Mouse (Mus musculus) hindbrain, embryonic 13.5 days (tissue): ENCODE data around the gene Toe1. TPM values are rescaled to one million over a fixed set of nuclear protein-coding genes. Genes with fewer than 3 reads are reported as not detected.
A peak's percentile ranks its signal among the peaks of the same experiment; 100 is the strongest.
"Not testable (repeated sequence)": the region's sequence is repeated elsewhere in the genome, so short reads cannot be mapped to it uniquely, and the experiment has no call there.

ENCODE experiments used
- ATAC-seq: fragments of 200-750 bp; cut with Nextera tagmentation; 2 replicates; pipeline ENCODE4 v1.8.0; 2017; ENCODE audit warnings: moderate TSS enrichment; ENCODE audit not compliant: low FRiP score
- H3K27ac ChIP-seq: fragments of 300-500 bp; sonication (generic); 2 replicates; pipeline ENCODE4 v1.5.1; 2015; ENCODE audit warnings: inconsistent platforms, mild to moderate bottlenecking, moderate library complexity
- H3K27me3 ChIP-seq: fragments of 300-500 bp; sonication (generic); 2 replicates; pipeline ENCODE4 v1.6.1; 2015; ENCODE audit warnings: mild to moderate bottlenecking, inconsistent platforms
- H3K36me3 ChIP-seq: fragments of 300-500 bp; sonication (generic); 2 replicates; pipeline ENCODE4 v1.6.1; 2015; ENCODE audit warnings: mild to moderate bottlenecking, inconsistent platforms
- H3K4me1 ChIP-seq: fragments of 300-500 bp; sonication (generic); replicated peaks from 2 replicates; pipeline ENCODE4 v1.6.1; 2015; ENCODE audit warnings: inconsistent platforms
- H3K4me2 ChIP-seq: fragments of 300-500 bp; sonication (generic); 2 replicates; pipeline ENCODE4 v1.6.1; 2015; ENCODE audit warnings: inconsistent platforms, mild to moderate bottlenecking, moderate library complexity
- H3K4me3 ChIP-seq: fragments of 300-500 bp; sonication (generic); 2 replicates; pipeline ENCODE4 v1.5.1; 2015; ENCODE audit warnings: mild to moderate bottlenecking, inconsistent platforms
- H3K9ac ChIP-seq: fragments of 300-500 bp; sonication (generic); 2 replicates; pipeline ENCODE4 v1.6.1; 2015; ENCODE audit warnings: mild to moderate bottlenecking, inconsistent platforms
- H3K9me3 ChIP-seq: fragments of 300-500 bp; sonication (generic); 2 replicates; pipeline ENCODE4 v1.6.1; 2016; ENCODE audit warnings: inconsistent platforms
- WGBS: fragments of 180-500 bp; shearing (Covaris S2); methylation state at CpG from one replicate; pipeline ENCODE4 v1.1.7; 2015; 5-methylcytosine and 5-hydroxymethylcytosine counted together
- polyA plus RNA-seq: library from polyadenylated mRNA; unstranded; fragments of >200 nt; fragmentation: Nextera tagmentation; extraction: Ambion mirVana; gene quantifications from 2 replicates; pipeline ENCODE4 v1.2.1, GENCODE M21; 2015

The Toe1 gene
- polyA plus RNA-seq = 29.2 and 29.9 TPM in 2 replicates

- Histone ChIP-seq H3K27ac (peak within 1 kb of the TSS; percentile 95), H3K4me2 (peak within 1 kb of the TSS; percentile 69), H3K4me3 (peak within 1 kb of the TSS; percentile 74), H3K9ac (peak within 1 kb of the TSS; percentile 77), H3K9me3 (no peaks in the 10 kb centered on the region), H3K36me3 (peaks cover 31% of the 10 kb centered on the region), H3K4me1 (peaks cover 17% of the 10 kb centered on the region), H3K27me3 (no peaks in the 10 kb centered on the region)
- peak; percentile 98 for ATAC-seq
- under 1% methylated on average over 58 of the region's 58 CpGs for WGBS
These were observed at the start of gene Toe1, which contains the start of gene Mutyh for GRCm38 (mm10) chr4:116807197-116808129. Gene Toe1 (minus strand): TSS chr4:116807640. Gene Mutyh (plus strand): TSS chr4:116807723.

GRCm38 (mm10) chr4:116857203-116857602, 49.8 kb upstream of the Toe1 start:
- Histone ChIP-seq H3K4me1 (peaks cover 6% of the 10 kb centered on the region; the same call in 1 of the 2 replicates), H3K9ac (no peak overlapping the region), H3K36me3 (no peaks in the 10 kb centered on the region), H3K27ac (no peak overlapping the region), H3K4me2 (no peak overlapping the region), H3K4me3 (no peak overlapping the region), H3K9me3 (no peaks in the 10 kb centered on the region), H3K27me3 (no peaks in the 10 kb centered on the region)
- ATAC-seq = no peak; the same call in 1 of the 2 replicates
- 51% methylated on average over 10 of the region's 10 CpGs for WGBS

- no peak for ATAC-seq
- Histone ChIP-seq H3K4me3 (no peak overlapping the region), H3K27me3 (no peaks in the 10 kb centered on the region), H3K9me3 (no peaks in the 10 kb centered on the region), H3K4me1 (peaks cover 6% of the 10 kb centered on the region; the same call in 1 of the 2 replicates), H3K4me2 (no peak overlapping the region), H3K36me3 (no peaks in the 10 kb centered on the region), H3K9ac (no peak overlapping the region), H3K27ac (no peak overlapping the region)
- WGBS = 13% methylated on average over 2 of the region's 2 CpGs
These were observed 46.8 kb upstream of the Toe1 start for GRCm38 (mm10) chr4:116854286-116854685.

GRCm38 (mm10) chr4:116849901-116850300, 42.5 kb upstream of the Toe1 start:
- 76% methylated on average over 3 of the region's 3 CpGs for WGBS
- no peak overlapping the region for H3K4me3 ChIP-seq

GRCm38 (mm10) chr4:116844324-116844723, 36.9 kb upstream of the Toe1 start:
- no peak overlapping the region for H3K4me2 ChIP-seq
- H3K4me1 ChIP-seq = no peaks in the 10 kb centered on the region
- no peaks in the 10 kb centered on the region for H3K9me3 ChIP-seq
- H3K36me3 ChIP-seq = no peaks in the 10 kb centered on the region
- 96% methylated on average over 3 of the region's 3 CpGs for WGBS
- H3K27me3 ChIP-seq = no peaks in the 10 kb centered on the region
- no peak overlapping the region for H3K27ac ChIP-seq
- no peak for ATAC-seq
- no peak overlapping the region for H3K9ac ChIP-seq
- no peak overlapping the region for H3K4me3 ChIP-seq

More at GRCm38 (mm10) chr4:116849901-116850300, 42.5 kb upstream of the Toe1 start:
- H3K4me1 ChIP-seq = peaks cover 6% of the 10 kb centered on the region; the same call in 1 of the 2 replicates
- H3K27me3 ChIP-seq = no peaks in the 10 kb centered on the region
- no peaks in the 10 kb centered on the region for H3K9me3 ChIP-seq
- no peaks in the 10 kb centered on the region for H3K36me3 ChIP-seq
- H3K9ac ChIP-seq = no peak overlapping the region
- H3K4me2 ChIP-seq = no peak overlapping the region
- no peak overlapping the region for H3K27ac ChIP-seq
- ATAC-seq = no peak

- no peaks in the 10 kb centered on the region for H3K9me3 ChIP-seq
- no peaks in the 10 kb centered on the region for H3K4me1 ChIP-seq
- H3K27ac ChIP-seq = no peak overlapping the region
- no peak overlapping the region for H3K4me3 ChIP-seq
- no peak overlapping the region for H3K4me2 ChIP-seq
- no peak overlapping the region for H3K9ac ChIP-seq
- no peaks in the 10 kb centered on the region for H3K27me3 ChIP-seq
- no peak for ATAC-seq
- 90% methylated on average over 6 of the region's 6 CpGs for WGBS
- H3K36me3 ChIP-seq = no peaks in the 10 kb centered on the region
These were observed 33.4 kb upstream of the Toe1 start for GRCm38 (mm10) chr4:116840841-116841240.

GRCm38 (mm10) chr4:116840096-116840495, 32.7 kb upstream of the Toe1 start:
- not testable (repeated sequence) for H3K27ac ChIP-seq, H3K4me1 ChIP-seq, H3K4me3 ChIP-seq, ATAC-seq, H3K9me3 ChIP-seq, H3K27me3 ChIP-seq, H3K36me3 ChIP-seq, H3K9ac ChIP-seq
- H3K4me2 ChIP-seq = peak overlapping the region; percentile 34
- WGBS = 42% methylated on average over 27 of the region's 29 CpGs

- 18% methylated on average over 2 of the region's 2 CpGs for WGBS
- no peaks in the 10 kb centered on the region for H3K27me3 ChIP-seq
- H3K9me3 ChIP-seq = no peaks in the 10 kb centered on the region
- no peak for ATAC-seq
- H3K9ac ChIP-seq = no peak overlapping the region
- no peak overlapping the region for H3K4me2 ChIP-seq
- no peaks in the 10 kb centered on the region for H3K4me1 ChIP-seq
- H3K4me3 ChIP-seq = no peak overlapping the region
- H3K27ac ChIP-seq = no peak overlapping the region
- no peaks in the 10 kb centered on the region for H3K36me3 ChIP-seq
These were observed 31.6 kb upstream of the Toe1 start for GRCm38 (mm10) chr4:116838999-116839398.

- H3K4me2 ChIP-seq = no peak overlapping the region
- H3K4me1 ChIP-seq = peaks cover 18% of the 10 kb centered on the region
- peak; percentile 79 for ATAC-seq
- peak overlapping the region; percentile 16; the same call in 1 of the 2 replicates for H3K9ac ChIP-seq
- H3K27me3 ChIP-seq = no peaks in the 10 kb centered on the region
- H3K27ac ChIP-seq = peak overlapping the region; percentile 83
- H3K36me3 ChIP-seq = no peaks in the 10 kb centered on the region
- no peak overlapping the region for H3K4me3 ChIP-seq
- H3K9me3 ChIP-seq = no peaks in the 10 kb centered on the region
- 3% methylated on average over 6 of the region's 6 CpGs for WGBS
These were observed 22.6 kb upstream of the Toe1 start for GRCm38 (mm10) chr4:116830070-116830368.

GRCm38 (mm10) chr4:116829364-116830069, 22.1 kb upstream of the Toe1 start:
- H3K36me3 ChIP-seq = no peaks in the 10 kb centered on the region
- peaks cover 19% of the 10 kb centered on the region for H3K4me1 ChIP-seq
- WGBS = 35% methylated on average over 6 of the region's 6 CpGs
- H3K9me3 ChIP-seq = no peaks in the 10 kb centered on the region
- no peak overlapping the region for H3K4me3 ChIP-seq
- peak overlapping the region; percentile 83 for H3K27ac ChIP-seq
- no peaks in the 10 kb centered on the region for H3K27me3 ChIP-seq
- no peak overlapping the region for H3K4me2 ChIP-seq
- ATAC-seq = peak; percentile 11; the same call in 1 of the 2 replicates
- peak overlapping the region; percentile 16; the same call in 1 of the 2 replicates for H3K9ac ChIP-seq

GRCm38 (mm10) chr4:116827819-116828218, 20.4 kb upstream of the Toe1 start:
- ATAC-seq = no peak
- no peaks in the 10 kb centered on the region for H3K9me3 ChIP-seq
- no peak overlapping the region for H3K4me3 ChIP-seq
- H3K4me1 ChIP-seq = peaks cover 25% of the 10 kb centered on the region
- no peak overlapping the region for H3K27ac ChIP-seq
- no peak overlapping the region for H3K4me2 ChIP-seq
- no peaks in the 10 kb centered on the region for H3K27me3 ChIP-seq
- 2% methylated on average over 4 of the region's 4 CpGs for WGBS
- no peak overlapping the region for H3K9ac ChIP-seq
- H3K36me3 ChIP-seq = no peaks in the 10 kb centered on the region

GRCm38 (mm10) chr4:116824541-116825004, 17.1 kb upstream of the Toe1 start:
- H3K4me3 ChIP-seq = peak overlapping the region; percentile 56
- ATAC-seq = peak; percentile 44
- WGBS = 1% methylated on average over 29 of the region's 29 CpGs
- no peaks in the 10 kb centered on the region for H3K36me3 ChIP-seq
- peaks cover 28% of the 10 kb centered on the region for H3K4me1 ChIP-seq
- peak overlapping the region; percentile 88 for H3K27ac ChIP-seq
- H3K9me3 ChIP-seq = no peaks in the 10 kb centered on the region
- H3K4me2 ChIP-seq = peak overlapping the region; percentile 73
- peaks cover 26% of the 10 kb centered on the region for H3K27me3 ChIP-seq
- peak overlapping the region; percentile 85 for H3K9ac ChIP-seq
